Mouse (Mus musculus) kidney, postnatal 36 days (tissue): ENCODE data around the gene Smurf1.
A peak's percentile ranks its signal among the peaks of the same experiment; 100 is the strongest.

ENCODE experiments used
- DNase-seq, 2 experiments: peaks; one replicate each; pipeline ENCODE4 v3.0.0; 2021 to 2022; ENCODE audit warnings: mixed read lengths in 2 of 2

The Smurf1 gene

GRCm38 (mm10) chr5:144952592-144952991, 13.1 kb downstream of the Smurf1 start:
- no peak for DNase-seq

- no peak for DNase-seq
These were observed 15.1 kb downstream of the Smurf1 start for GRCm38 (mm10) chr5:144950428-144951051.

DNA sequence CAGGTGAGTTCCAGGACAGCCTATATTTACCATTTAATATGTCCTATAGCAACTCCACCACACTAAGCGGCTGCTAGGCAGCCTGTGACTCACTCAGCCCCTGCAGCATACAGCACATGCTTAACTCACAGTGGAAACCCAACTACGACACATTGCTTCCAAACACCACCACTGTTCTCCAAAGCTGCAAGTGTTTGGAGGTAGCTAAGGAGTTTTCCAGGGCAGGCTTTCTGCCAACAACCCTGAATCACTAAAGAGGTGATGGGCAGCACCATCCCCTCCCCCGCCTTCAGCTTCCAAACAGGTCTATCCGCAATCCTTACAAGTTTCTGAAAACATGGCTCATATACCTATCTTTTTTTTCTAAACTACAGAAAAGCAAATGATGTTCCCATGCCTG, 15.8 kb downstream of the Smurf1 start:
- DNase-seq, result peak in 1 of 2 experiments; percentile 43

GRCm38 (mm10) chr5:144948422-144948821, 17.2 kb downstream of the Smurf1 start:
- DNase-seq, result no peak

DNA sequence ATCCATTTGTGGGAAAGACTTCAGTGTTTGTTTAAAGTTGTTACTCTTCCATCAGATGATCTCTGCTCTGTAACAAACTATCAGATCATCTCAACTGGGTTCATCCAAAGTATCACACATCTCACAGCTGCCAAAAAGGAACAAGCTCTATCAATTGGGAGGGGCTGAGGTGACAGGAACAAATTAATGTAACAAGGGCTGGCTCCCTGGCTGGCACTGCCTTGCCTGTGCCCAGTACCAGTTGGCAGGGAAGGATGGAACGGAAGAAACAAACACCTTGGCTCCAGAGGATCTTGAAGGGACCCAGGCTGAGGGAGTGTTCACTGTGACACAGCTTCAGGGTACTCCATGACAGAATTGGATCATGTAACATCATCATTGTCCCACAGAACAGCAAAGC, 17.6 kb downstream of the Smurf1 start:
- peak in 1 of 2 experiments; percentile 26 for DNase-seq

DNA sequence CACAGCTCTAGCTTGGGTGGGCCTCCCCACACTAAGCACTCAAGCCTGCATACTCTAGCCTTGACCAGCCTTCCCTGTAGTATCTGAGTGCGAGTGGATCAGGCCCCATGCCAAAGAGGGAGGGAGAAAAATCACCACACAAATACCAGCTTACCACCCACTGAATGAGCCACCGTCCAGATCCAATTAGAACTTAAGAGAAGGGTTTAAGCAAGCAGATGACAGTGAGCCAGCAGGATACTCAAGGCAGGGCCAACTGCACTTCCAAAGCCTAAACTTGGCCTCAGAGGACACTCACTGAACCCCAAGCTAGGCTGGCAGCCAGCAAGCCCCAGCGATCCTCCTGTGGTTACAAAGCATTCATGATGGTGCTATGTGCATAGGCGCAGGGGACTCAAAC, 19.6 kb downstream of the Smurf1 start:
- peak in 1 of 2 experiments; percentile 34 for DNase-seq

- no peak for DNase-seq
These were observed 20.7 kb downstream of the Smurf1 start for GRCm38 (mm10) chr5:144944932-144945331.

DNA sequence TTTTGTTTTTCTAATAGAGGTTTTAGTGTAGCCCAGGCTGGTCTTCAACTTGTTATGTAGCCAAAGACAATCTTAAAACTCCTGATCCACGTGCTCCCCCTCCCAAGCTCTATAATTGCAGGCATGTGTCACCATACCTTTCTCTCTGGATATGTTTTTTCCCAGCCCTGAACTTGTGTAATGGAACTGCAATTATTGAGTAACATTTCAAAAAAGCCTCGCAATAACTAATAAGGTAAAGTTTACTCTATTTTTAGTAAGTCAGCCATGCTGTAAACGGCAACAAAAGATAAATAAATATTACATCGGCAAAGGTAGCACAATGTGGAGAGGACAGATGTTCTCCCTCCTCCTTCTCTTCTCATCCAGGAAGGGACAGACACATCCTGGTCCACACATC, 21.3 kb downstream of the Smurf1 start:
- no peak for DNase-seq

DNA sequence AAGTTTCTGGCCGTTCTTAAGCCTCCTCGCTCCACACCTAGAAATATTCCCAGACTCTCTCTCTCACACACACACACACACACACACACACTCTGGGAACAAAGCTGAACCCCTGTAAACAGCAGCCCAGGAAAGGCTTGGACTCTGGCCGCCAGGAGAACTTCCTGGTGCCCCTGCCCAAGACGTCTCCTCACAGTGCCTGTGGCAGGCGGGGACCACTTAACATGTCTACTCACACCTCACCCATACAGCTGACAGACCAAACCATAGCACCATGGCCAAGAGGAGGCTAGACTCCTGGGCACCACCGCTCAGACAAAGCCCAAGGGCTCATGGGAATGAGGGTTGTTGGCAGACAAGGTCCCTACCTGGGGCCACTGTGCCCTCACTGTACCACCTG, 22.3 kb downstream of the Smurf1 start:
- no peak for DNase-seq

- no peak for DNase-seq
These were observed 23.2 kb downstream of the Smurf1 start for GRCm38 (mm10) chr5:144942431-144942830.

DNA sequence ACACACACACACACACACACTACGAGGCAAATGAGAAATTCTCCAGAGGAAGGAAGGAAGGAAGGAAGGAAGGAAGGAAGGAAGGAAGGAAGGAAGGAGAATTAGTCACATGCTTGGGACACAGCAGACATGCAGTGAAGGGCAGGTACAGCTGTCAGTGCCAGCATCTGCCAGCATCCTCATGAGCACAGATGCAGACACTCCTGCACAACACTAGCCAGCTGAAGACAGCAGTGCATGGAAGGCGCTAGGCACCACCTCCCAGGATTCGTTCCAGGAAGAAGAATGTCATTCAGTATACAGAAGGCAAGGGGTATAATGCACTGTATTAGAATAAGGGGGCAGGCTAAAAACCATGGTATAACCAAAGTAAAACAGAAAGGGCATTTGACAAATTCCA, 24.7 kb downstream of the Smurf1 start:
- no peak for DNase-seq

DNA sequence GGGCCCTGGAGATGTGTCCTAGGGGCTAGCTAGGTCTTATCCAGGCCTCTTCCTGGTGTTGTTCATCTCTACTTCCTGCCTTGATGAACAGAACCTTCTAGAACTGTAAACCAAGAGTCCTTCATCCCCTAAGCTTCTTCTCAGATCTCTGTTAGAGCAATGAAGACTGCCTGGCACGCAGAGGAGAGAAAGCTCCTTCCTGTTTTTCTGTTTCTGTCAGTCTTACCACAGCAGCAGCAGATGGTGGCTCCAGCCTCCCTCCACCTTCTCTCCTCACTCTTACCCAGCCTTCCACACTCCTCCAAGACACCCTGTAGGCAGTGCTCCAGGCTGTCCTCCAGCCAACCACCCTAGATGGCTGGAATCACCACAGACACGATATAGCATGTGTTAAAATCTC, 28.3 kb downstream of the Smurf1 start:
- no peak for DNase-seq

- DNase-seq, result no peak
These were observed 32.2 kb downstream of the Smurf1 start for GRCm38 (mm10) chr5:144933486-144933885.

- DNase-seq, result peak; percentile 29 to 34
These were observed 33.8 kb downstream of the Smurf1 start for GRCm38 (mm10) chr5:144931841-144932240.

- DNase-seq, result peak; percentile 60 to 63
These were observed 36.6 kb downstream of the Smurf1 start for GRCm38 (mm10) chr5:144928856-144929713.

- DNase-seq, result no peak
These were observed 39.4 kb downstream of the Smurf1 start for GRCm38 (mm10) chr5:144926275-144926674.

- DNase-seq, result no peak
These were observed 42.3 kb downstream of the Smurf1 start for GRCm38 (mm10) chr5:144923351-144923750.

GRCm38 (mm10) chr5:144919790-144920189, 45.9 kb downstream of the Smurf1 start:
- no peak for DNase-seq

- no peak for DNase-seq
These were observed 46.5 kb downstream of the Smurf1 start for GRCm38 (mm10) chr5:144919194-144919593.

DNA sequence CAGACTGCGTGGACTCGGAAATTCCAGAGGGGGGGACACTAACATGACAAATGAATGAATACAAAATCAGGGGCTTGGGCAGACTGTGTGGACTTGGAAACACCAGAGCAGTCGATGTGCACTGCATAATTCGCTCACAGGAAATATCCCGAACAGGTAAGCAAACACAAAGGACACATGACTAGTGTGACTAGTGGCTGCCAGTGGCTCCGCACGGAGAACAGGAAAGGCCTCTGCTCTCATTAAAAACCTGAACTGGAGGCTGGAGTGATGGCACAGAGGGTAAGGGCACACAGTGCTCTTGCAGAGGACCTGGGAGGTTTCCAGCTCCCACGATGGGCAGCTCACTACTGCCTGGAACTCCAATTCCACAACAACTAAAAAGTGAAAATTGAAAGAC, 47.4 kb downstream of the Smurf1 start:
- DNase-seq, result no peak

- DNase-seq, result no peak
These were observed 48.5 kb downstream of the Smurf1 start for GRCm38 (mm10) chr5:144917172-144917571.

DNA sequence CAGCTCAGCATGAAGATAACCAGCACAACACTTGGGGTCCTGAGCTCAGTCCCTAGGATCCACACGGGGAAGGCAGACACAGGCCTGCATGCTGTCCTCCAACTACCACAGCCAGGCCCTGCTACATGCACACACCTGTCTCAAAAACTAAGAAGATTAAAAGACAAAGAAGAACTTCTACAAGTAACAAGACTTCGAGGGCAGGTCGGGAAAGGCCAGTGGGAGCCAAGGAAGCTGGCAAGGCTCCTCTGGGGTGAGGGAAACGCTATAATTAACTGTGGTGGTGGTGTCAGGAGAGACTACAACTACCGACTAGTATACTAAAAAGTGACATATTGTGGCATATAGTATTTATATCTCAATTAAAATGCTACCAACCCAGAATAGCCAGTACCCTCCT, 49.8 kb downstream of the Smurf1 start:
- DNase-seq, result no peak

- peak in 1 of 2 experiments; percentile 36 for DNase-seq
These were observed 51.2 kb downstream of the Smurf1 start for GRCm38 (mm10) chr5:144914433-144914906.

DNA sequence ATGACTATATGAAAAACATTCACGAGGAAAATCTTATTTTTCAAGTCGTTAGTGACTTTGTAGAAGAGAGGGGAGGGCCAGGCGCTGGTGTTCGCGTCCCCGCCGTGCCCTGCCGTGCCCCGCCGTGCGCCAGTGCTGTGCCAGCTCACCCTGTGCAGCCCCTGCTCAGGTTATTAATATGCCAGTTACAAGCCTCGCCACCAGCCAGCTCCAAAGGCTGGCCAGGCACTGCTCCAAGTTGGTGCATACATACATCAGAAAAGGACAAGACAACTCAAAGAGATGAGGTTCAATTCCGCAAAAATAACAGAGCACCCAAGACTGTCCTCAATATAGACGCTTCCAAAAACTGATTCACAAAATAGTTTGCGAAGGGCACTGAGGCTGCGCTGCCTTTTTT, 51.7 kb downstream of the Smurf1 start:
- no peak for DNase-seq
